Mouse (Mus musculus) right cerebral cortex, adult 18-20 months (tissue): ENCODE measurements around the gene Lep.

Experiments
- DNase-seq: peaks from one replicate; pipeline ENCODE4 v3.0.0; 2022; ENCODE audit warnings: mixed read lengths

Lep gene

GRCm38 (mm10) chr6:29118963-29119362 lies 58.9 kb downstream of the Lep start:
- DNase-seq, result no peak

GRCm38 (mm10) chr6:29119990-29120389 lies 60.0 kb downstream of the Lep start:
- DNase-seq, result no peak
